Mouse (Mus musculus) right cerebral cortex, postnatal 14 days (tissue): Measurements from ENCODE around the gene Kmo.
A peak's percentile ranks its signal among the peaks of the same experiment; 100 is the strongest.

Experiments
- DNase-seq: peaks from one replicate; pipeline ENCODE4 v3.0.0; 2022

The Kmo gene

GRCm38 (mm10) chr1:175637677-175638076 lies 17.5 kb downstream of the Kmo start:
- no peak for DNase-seq

DNA sequence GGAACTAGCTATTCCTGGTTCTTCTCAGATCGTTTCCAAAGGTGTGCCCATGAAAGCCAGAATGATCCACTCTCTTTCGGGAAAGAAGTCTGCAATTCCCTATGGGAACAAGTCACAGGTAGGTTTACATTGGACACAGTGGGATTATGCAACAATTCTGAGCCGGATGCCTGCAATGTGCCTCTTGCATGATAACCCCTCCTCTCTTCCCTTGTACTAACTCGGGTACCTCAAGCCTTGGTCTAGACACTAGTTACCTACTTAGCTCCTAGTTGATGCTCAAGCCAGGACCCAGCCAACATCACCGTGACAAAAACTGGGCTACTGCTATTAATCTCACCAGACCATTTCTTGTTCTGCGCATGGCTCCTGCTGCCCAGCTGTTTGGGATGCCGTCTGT lies 18.9 kb downstream of the Kmo start:
- no peak for DNase-seq

DNA sequence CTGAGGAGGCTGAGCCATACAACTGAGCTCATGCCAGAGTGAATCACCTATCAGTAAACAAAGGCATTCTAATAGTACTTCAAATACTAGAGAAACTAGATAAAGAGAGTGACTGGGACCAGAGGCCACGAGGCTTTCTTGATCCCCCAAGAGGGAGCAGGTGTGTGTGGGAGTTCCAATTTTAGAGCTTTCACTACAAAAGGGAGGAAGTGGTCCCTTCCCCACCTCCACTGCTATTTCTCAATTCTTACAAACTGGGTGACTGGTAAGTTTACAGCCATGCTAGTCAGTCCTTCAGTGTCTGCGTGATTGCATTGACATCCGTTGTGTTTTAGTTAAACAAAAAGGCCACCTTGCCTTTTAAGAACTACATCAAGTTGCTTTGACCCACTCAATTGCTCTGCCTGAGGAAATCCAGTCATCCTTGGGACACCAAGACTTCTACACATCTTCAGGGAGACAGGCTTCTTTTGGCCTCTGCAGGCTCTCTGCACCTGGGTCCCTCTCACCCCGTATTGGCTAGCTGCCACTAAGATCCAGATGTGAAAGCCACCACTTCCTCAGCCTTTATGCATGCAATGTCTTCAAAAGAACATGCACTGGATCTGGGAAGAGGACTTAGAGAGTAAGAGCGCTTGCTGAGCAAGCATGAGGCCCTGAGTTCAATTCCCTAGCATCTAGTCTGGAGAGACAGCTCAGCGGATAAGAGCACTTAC lies 20.4 kb downstream of the Kmo start:
- DNase-seq: no peak

DNA sequence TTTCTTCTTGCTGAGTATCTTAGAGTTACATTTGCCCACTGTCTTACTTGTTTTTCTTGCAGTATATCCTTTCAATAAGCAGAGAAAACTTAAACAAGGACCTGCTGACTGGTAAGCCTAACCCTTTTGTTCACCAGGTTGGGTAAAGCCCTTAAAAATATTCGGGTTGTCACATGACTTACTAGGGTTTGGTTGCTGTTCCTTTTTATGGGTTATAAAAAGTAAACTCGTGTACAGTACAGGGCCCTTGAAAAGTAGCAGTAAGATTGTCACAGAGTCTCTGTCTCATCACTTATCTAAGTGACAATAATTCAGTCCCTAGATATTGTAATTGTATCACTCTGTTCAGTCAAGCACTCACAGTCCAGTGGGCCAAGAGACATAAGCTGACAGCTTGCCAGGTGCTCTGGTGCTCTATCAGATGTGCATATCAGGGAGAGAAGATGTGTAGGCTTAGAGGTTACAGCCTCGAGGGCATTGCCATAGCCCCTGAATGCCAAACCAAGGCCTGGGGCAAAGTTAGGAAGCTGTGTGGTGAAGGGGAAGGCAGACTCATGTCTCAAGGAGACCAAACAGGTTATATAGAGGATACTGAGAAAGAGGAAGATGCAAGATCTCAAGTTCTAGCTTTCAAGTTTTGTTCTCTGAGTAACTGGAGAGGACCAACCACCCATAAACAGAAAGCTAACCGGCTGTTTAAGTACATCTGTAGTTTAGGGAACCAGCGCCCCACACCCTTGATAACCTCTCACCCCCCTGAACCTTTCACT lies 23.5 kb downstream of the Kmo start:
- no peak for DNase-seq

- DNase-seq: no peak
Measured at GRCm38 (mm10) chr1:175646952-175647351, 26.8 kb downstream of the Kmo start.

DNA sequence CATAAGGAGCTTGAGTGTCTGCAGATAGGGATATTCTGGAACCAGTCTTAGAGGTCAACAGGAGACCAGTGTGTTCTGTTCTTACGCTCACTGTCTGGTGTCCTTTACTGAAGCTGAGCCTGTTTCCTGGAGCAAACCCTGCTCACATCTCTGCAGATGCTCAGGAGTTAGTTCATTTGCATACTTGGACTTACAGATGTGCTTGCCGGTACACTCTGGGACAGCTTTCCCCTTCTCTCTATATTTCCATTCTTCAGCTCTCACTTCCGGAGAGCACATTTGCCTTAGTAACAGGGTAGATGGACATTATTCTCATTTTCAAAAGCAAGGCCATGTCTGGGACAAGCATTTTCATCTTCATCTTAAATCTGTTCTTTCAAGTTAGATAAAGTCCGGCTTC lies 28.4 kb downstream of the Kmo start:
- DNase-seq: no peak

DNA sequence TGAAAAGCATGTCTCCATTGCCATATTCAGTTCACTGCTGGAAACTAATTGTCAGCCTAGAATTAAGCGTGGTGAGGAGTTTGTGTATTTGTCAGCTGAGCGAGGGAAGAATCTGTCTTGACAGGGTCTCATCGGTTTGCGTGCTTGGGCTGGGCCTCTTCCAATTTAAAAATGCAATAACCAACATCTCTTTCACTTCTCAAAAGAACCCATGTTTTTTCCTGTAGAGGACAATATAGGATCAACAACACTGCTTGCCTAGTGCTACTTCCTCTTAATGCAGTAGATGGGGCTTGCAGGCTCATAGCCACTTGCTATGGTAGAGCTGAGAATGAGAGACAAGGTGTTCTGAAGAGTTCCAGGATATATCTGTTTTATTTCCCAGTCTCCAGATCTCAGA lies 39.7 kb downstream of the Kmo start:
- no peak for DNase-seq

- DNase-seq: no peak
Measured at GRCm38 (mm10) chr1:175668666-175669405, 48.7 kb downstream of the Kmo start.

DNA sequence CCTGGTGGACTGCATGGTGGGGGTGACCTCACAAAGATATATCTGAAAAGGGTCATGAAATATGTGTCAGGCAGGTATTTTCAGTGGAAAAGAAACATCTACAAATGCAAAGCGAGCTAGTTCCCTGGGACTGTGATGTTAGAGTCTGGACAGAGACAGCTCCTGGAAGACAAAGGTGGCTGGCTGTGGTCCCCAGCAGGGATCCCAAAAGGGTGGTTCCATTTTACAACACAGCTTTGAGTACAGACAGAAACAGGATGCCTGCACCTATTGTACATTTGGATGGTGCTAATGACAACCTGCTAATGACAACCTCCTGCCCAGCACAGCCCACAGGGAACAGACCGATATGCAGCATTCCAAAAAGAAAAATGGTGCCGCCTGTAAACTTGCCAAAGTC lies 49.3 kb downstream of the Kmo start:
- no peak for DNase-seq

DNA sequence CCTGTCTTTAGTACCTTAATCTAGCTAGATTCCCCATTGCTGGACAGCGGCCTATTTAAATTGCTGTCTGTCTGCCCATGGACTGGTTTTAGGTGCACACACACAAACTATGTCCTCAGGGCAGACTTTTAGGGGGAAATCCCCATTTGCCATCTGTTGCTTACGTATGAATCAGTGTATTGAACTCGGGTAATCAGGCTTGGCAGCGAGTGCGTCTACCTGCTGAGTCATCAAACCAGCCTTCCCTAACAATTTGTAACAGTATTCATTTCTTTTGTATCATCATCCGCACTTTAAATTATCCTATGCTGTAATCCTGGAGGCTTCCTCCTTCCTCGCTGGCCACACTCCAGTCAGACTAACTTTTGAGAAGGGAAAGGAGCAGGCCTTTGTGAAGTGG lies 49.9 kb downstream of the Kmo start:
- no peak for DNase-seq

GRCm38 (mm10) chr1:175671626-175672025 lies 51.4 kb downstream of the Kmo start:
- DNase-seq: no peak

DNA sequence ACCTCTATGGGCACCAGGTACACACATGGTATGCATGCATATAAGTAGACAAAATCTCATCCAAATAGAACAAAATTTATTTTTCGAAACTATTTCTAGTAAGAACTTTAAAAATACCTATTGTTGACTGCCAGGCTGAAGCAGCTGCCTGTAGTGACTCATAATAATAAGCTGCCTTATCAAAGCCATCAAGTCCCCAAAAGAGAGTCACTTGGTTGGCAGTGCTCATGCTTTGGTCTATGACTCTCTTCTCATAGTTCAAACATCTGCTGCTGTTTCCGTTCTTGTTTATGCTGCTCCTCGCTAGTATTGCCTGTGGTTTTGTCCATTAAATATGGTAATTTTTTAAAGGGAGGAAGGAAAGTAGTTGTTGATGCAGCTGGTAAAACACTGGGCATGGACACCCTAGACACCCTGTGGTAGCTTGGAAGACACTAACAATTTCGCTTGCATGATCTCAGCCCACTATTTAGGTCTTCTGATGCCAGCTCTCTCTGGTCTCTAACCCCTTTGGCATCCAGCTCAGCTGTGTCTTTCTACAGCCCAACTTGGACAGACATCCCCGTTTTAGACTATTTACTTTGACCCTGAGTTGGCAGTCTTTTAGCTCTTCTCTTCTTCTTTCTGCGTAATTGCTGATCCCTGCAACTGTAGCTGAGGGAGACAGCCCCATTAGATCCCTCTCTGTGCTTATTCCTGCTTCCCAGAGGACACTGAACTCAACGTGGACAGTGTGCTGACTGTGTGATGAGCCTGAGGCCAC lies 53.6 kb downstream of the Kmo start:
- no peak for DNase-seq

GRCm38 (mm10) chr1:175675116-175675515 lies 54.9 kb downstream of the Kmo start:
- DNase-seq: no peak

GRCm38 (mm10) chr1:175677459-175677858 lies 57.3 kb downstream of the Kmo start:
- no peak for DNase-seq

DNA sequence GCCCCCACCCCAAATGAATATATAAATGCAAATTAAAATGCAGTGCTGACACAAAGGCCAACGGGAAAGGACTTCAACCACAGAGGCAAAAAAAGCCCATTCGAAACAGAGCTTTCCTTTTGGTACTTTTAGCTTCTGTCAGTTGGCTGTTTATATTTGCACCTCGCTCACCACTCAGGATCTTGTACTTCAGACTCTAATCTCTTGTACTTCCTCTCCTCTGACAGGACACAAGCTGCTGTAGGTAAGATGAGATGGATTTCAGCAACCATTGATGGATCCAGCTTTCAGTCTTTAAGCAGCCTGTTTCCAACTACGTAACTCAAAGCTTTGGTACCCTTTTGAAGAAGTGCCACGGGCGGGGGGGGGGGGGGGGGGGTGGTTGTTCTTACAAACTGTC lies 60.8 kb downstream of the Kmo start:
- no peak for DNase-seq

- DNase-seq: no peak
Measured at GRCm38 (mm10) chr1:175691686-175692245, 71.6 kb downstream of the Kmo start.

DNA sequence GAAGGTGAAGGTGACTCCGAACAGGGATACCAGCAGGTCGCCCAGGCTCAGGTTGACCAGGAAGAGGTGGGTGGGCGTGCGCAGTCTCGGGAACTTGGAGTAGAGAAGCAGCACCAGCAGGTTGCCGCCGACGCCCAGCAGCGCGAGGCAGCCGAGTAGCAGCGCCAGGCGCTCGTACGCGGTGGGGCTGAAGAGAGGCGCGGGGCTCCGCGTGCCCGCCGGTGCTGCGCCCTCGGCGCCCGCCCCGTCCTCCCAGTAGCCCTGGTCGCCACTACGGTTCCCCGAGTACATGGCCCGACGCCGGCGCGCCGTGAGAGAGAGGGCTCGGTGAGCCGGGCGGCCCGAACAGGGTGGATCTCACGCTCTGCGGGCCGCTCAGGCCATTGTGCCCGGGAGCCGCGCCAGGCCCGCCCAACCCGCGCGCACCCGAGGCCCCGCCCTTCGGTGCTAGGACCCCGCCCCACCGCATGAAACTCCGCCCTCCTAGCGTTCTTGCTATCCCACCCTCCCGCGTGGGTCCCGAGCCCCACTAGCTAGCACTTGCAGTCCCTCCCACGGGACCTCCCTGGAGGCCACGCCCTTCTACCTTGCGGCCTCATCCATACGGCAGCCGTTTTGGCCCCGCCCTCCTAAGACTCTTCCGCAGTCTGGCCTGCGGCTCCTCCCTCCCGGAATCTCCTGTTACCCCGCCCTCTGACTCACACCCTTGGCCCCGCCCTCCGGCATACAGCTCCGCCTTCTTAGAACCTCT lies 72.2 kb downstream of the Kmo start, which contains the start of the genes Opn3 and Chml:
Gene Opn3, minus strand, starts transcription at position 531 of the 751 bp plus-strand sequence.
Gene Chml, minus strand, starts transcription at position 656 of the 751 bp plus-strand sequence.
- DNase-seq: peak; percentile 96

GRCm38 (mm10) chr1:175692997-175693361 lies 72.8 kb downstream of the Kmo start:
- DNase-seq: no peak

DNA sequence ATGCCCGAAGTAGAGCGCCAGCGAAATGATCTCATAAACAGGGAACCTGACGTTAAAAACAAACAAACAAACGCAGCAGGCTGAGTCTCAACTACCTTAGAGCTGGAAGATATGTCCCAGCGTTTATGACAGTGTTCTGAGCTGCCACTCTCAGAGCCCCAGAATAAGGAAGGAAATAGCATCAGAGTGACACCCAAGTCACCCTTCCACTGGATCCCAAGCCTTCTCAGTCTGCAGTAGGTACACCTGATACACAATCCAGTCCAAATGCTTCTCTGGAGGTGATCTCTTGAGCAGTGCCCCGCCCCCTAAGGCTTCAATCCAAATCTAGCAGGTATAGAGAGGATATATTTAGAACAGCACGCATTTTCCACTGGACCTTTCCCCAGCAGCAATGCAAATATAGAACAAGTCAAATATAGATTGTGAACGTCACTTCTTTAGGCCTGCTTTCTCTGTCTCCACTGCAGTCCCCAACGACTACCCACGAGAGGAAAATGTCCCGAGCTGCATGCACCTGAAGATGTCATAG lies 73.3 kb downstream of the Kmo start:
- no peak for DNase-seq

DNA sequence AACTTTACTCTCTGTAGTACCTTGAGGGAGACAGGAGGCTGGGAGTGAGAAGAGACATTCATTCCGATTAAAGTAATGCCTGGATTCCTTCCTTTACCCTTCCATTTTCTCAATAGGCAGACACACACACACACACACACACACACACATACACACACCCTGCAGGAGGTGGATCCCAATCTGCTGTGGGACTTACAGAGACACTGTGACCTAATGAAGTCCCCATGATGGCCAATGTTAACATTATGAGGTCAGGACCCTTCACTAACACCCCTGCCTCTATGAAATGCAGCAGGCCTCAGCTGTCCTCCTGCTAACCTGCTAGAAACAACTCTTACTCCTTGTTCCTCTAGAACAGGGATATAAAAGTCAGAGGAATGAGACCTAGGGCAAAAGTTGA lies 78.1 kb downstream of the Kmo start, which contains the start of gene Wdr64:
Gene Wdr64, plus strand, starts transcription at position 301 of the 400 bp plus-strand sequence.
- DNase-seq: no peak

- DNase-seq: no peak
Measured at GRCm38 (mm10) chr1:175699375-175699774, 79.2 kb downstream of the Kmo start.
